Mouse (Mus musculus): ENCODE results near the gene Rtn4rl2. TPM values are rescaled to one million over a fixed set of nuclear protein-coding genes. Genes with fewer than 3 reads are reported as not detected.

Gene Rtn4rl2
- polyA plus RNA-seq, 1 experiment from 2014 or later, result 1.1 TPM

GRCm38 (mm10) chr2:84827283-84827920 lies 59.1 kb downstream of the Rtn4rl2 start:
- peak overlapping the region; percentile 40; the same call in 1 of the 2 replicates for H3K27ac ChIP-seq
- peak overlapping the region; percentile 98 for H3K4me2 ChIP-seq (ENCODE audit: low read length)
- peak overlapping the region; percentile 81 for H3K4me3 ChIP-seq (replicated peaks; ENCODE audit: low read depth, low read length)
- peaks cover 7% of the 10 kb centered on the region; the same call in 1 of the 2 replicates for H3K4me1 ChIP-seq (replicated peaks; ENCODE audit: insufficient read depth, low read length)
- H3K9ac ChIP-seq (ENCODE audit: low read depth, low read length), result peak overlapping the region; percentile 80
- no peaks in the 10 kb centered on the region for H3K9me3 ChIP-seq (replicated peaks; ENCODE audit: low read length)
- 0 out of 2 replicates have a peak, but pooled peaks cover 6% of the 10 kb centered on the region for H3K36me3 ChIP-seq (ENCODE audit: insufficient read depth, low read length)
- DNase-seq (ENCODE audit: low spot score), result peak; percentile 25
- no peaks in the 10 kb centered on the region for H3K27me3 ChIP-seq (ENCODE audit: insufficient read depth, low read length)
- peak; percentile 15; the same call in 1 of the 2 replicates for ATAC-seq (replicated peaks; ENCODE audit: low FRiP score, low read depth)
- TF ChIP-seq CTCF (IDR thresholded peaks at IDR 0.05; ENCODE audit: low read depth), result no peak
- under 1% methylated on average over 29 of the region's 29 CpGs for WGBS

DNA sequence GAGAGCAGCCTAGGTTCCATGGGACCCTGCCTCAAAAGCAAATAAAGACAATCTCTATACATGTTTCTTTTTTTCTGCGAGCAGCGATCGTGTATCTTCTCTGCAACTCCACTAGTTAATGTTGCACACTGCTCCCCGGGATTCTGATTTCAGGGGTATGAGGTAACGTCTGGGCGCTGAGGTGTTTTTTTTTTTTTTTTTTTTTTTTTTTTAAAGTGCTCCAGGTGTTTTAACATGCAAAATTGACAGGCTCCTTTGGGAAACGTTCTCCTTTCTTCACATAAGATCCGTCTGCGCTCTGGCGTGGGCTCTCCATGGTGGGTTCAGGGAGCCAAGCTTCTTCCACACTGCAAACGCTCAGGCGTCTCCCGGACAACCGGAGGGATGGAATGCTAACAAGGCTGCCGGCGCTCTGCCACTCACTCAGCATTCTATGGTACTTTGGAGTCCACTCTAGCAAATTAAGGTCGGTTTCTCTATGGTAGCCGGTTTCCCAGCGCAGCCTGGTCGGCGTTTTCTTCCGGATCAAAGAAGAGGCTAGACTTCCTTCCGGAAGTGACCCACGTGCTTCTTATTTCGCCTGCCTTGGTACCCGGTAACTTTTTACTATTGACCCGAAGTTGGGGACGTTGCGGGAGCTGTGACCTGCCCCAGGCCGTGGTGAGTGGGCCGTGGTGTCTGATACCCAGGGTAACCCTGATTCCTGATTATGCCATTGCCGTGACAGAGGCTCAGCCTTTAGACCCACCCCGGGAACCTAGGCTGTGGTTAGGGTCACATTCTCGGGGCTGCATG lies 59.8 kb downstream of the Rtn4rl2 start, which contains the start of gene Timm10:
Timm10 (plus strand) TSS at position 510 of the 795 bp plus-strand sequence.
- H3K9ac ChIP-seq (ENCODE audit: low read depth, low read length), result peak within 1 kb of the TSS; percentile 80
- H3K9me3 ChIP-seq (replicated peaks; ENCODE audit: low read length), result no peaks in the 10 kb centered on the region
- H3K4me1 ChIP-seq (replicated peaks; ENCODE audit: insufficient read depth, low read length), result peaks cover 7% of the 10 kb centered on the region; the same call in 1 of the 2 replicates
- peak within 1 kb of the TSS; percentile 81 for H3K4me3 ChIP-seq (replicated peaks; ENCODE audit: low read depth, low read length)
- TF ChIP-seq CTCF (IDR thresholded peaks at IDR 0.05; ENCODE audit: low read depth), result no peak
- H3K27ac ChIP-seq, result peak within 1 kb of the TSS; percentile 40; the same call in 1 of the 2 replicates
- WGBS, result under 1% methylated on average over 34 of the region's 34 CpGs
- 0 out of 2 replicates have a peak, but pooled peaks cover 6% of the 10 kb centered on the region for H3K36me3 ChIP-seq (ENCODE audit: insufficient read depth, low read length)
- peak; percentile 98 for DNase-seq (ENCODE audit: low spot score)
- no peaks in the 10 kb centered on the region for H3K27me3 ChIP-seq (ENCODE audit: insufficient read depth, low read length)
- peak within 1 kb of the TSS; percentile 98 for H3K4me2 ChIP-seq (ENCODE audit: low read length)
- peak; percentile 86 for ATAC-seq (replicated peaks; ENCODE audit: low FRiP score, low read depth)

DNA sequence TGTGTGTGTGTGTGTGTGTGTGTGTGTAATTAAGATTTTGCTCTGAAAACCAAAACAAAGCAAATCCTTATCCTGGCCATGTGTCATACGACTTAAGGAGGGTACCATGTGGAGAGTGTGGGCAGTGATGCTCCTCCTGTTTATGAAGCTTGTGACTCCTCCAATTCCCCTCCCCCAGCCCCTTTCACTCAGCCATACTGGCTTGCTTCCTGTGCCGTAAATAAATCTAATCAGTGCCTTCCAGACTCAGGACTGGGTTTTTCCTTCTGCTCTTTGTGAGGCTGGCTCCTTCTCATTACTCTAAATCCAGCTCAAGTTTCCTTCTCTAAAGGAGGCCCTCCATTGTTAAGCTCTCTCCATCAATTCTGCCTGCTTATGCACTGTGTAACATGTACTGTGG lies 63.3 kb downstream of the Rtn4rl2 start:
- Histone ChIP-seq H3K9me3 (replicated peaks; ENCODE audit: low read length) (no peaks in the 10 kb centered on the region), H3K27ac (no peak overlapping the region), H3K4me3 (replicated peaks; ENCODE audit: low read depth, low read length) (no peak overlapping the region), H3K27me3 (ENCODE audit: insufficient read depth, low read length) (no peaks in the 10 kb centered on the region), H3K36me3 (ENCODE audit: insufficient read depth, low read length) (no peaks in the 10 kb centered on the region), H3K4me1 (replicated peaks; ENCODE audit: insufficient read depth, low read length) (peaks cover 7% of the 10 kb centered on the region; the same call in 1 of the 2 replicates), H3K9ac (ENCODE audit: low read depth, low read length) (no peak overlapping the region), H3K4me2 (ENCODE audit: low read length) (no peak overlapping the region)
- DNase-seq (ENCODE audit: low spot score) (peak; percentile 47), ATAC-seq (replicated peaks; ENCODE audit: low FRiP score, low read depth) (no peak)
- no peak for TF ChIP-seq CTCF (IDR thresholded peaks at IDR 0.05; ENCODE audit: low read depth)
- 7% methylated on average over 2 of the region's 2 CpGs for WGBS

DNA sequence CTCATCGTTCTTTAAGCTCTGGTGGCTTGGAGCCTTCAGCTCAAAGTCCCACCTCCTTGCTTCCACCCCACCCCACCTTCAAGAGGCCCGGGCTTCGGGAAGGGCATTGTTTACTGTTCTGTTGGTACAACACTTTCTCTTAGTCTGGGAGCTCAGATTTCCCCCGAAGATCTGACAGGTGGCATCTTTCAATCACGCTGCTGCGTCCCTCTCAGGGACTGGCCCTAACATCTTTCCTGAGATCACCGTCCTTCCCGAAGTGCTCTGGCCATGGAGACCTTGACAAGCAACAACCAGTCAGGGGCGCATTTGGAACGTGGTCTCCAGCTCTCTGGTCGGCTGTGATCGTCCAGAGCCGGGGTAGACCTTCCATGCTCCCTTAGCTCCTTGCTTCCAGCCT lies 64.0 kb downstream of the Rtn4rl2 start, which contains the start of gene Smtnl1:
Smtnl1 (minus strand) TSS at position 101 of the 400 bp plus-strand sequence.
- Histone ChIP-seq H3K4me1 (replicated peaks; ENCODE audit: insufficient read depth, low read length) (peaks cover 4% of the 10 kb centered on the region; the same call in 1 of the 2 replicates), H3K4me3 (replicated peaks; ENCODE audit: low read depth, low read length) (no peak within 1 kb of the TSS), H3K9me3 (replicated peaks; ENCODE audit: low read length) (no peaks in the 10 kb centered on the region), H3K36me3 (ENCODE audit: insufficient read depth, low read length) (no peaks in the 10 kb centered on the region), H3K27ac (no peak within 1 kb of the TSS), H3K4me2 (ENCODE audit: low read length) (no peak within 1 kb of the TSS), H3K9ac (ENCODE audit: low read depth, low read length) (no peak within 1 kb of the TSS), H3K27me3 (ENCODE audit: insufficient read depth, low read length) (no peaks in the 10 kb centered on the region)
- 43% methylated on average over 13 of the region's 13 CpGs for WGBS
- no peak for TF ChIP-seq CTCF (IDR thresholded peaks at IDR 0.05; ENCODE audit: low read depth)
- DNase-seq (ENCODE audit: low spot score), result no peak
- ATAC-seq (replicated peaks; ENCODE audit: low FRiP score, low read depth), result no peak

Small RNA genes within 50 kb of the gene (microRNA-seq; reads per million reads assigned to microRNA genes)
- gene Gm24332, result not detected

Other genes with a start within 250 kb of the Rtn4rl2 start
- 35.0 and 37.4 TPM in 2 replicates for gene Ctnnd1, start 235.9 kb downstream of the Rtn4rl2 start, polyA plus RNA-seq (2015; fragmentation: Nextera tagmentation; extraction: Ambion mirVana)
- gene Btbd18, start 227.6 kb downstream of the Rtn4rl2 start, polyA plus RNA-seq (2015; fragmentation: Nextera tagmentation; extraction: Ambion mirVana), result 0.09 and 0.18 TPM in 2 replicates
- gene Selenoh, start 215.9 kb downstream of the Rtn4rl2 start, polyA plus RNA-seq (2015; fragmentation: Nextera tagmentation; extraction: Ambion mirVana), result 243 and 244 TPM in 2 replicates
- gene Gm28635, start 208.7 kb downstream of the Rtn4rl2 start, polyA plus RNA-seq (2015; fragmentation: Nextera tagmentation; extraction: Ambion mirVana), result not detected in 2 replicates
- gene Med19, start 208.3 kb downstream of the Rtn4rl2 start, polyA plus RNA-seq (2015; fragmentation: Nextera tagmentation; extraction: Ambion mirVana), result 33.3 and 34.6 TPM in 2 replicates
- gene Tmx2, start 207.6 kb downstream of the Rtn4rl2 start, polyA plus RNA-seq (2015; fragmentation: Nextera tagmentation; extraction: Ambion mirVana), result 189 and 199 TPM in 2 replicates
- gene Zdhhc5, start 171.5 kb downstream of the Rtn4rl2 start, polyA plus RNA-seq (2015; fragmentation: Nextera tagmentation; extraction: Ambion mirVana), result 25.9 and 29.2 TPM in 2 replicates
- 24.5 and 26.0 TPM in 2 replicates for gene Clp1, start 159.4 kb downstream of the Rtn4rl2 start, polyA plus RNA-seq (2015; fragmentation: Nextera tagmentation; extraction: Ambion mirVana)
- gene Ypel4, start 152.7 kb downstream of the Rtn4rl2 start, polyA plus RNA-seq (2015; fragmentation: Nextera tagmentation; extraction: Ambion mirVana), result 4.1 TPM in 2 replicates
- gene Gm19426, start 143.1 kb downstream of the Rtn4rl2 start, polyA plus RNA-seq (2015; fragmentation: Nextera tagmentation; extraction: Ambion mirVana), result 8.7 and 9.3 TPM in 2 replicates
- gene Serping1, start 111.3 kb downstream of the Rtn4rl2 start, polyA plus RNA-seq (2015; fragmentation: Nextera tagmentation; extraction: Ambion mirVana), result 140 and 156 TPM in 2 replicates
- gene Ube2l6, start 87.9 kb downstream of the Rtn4rl2 start, polyA plus RNA-seq (2015; fragmentation: Nextera tagmentation; extraction: Ambion mirVana), result 30.5 and 33.9 TPM in 2 replicates
- gene Smtnl1, start 64.1 kb downstream of the Rtn4rl2 start, polyA plus RNA-seq (2015; fragmentation: Nextera tagmentation; extraction: Ambion mirVana), result 0.36 and 0.37 TPM in 2 replicates
- 63.6 and 71.1 TPM in 2 replicates for gene Timm10, start 59.7 kb downstream of the Rtn4rl2 start, polyA plus RNA-seq (2015; fragmentation: Nextera tagmentation; extraction: Ambion mirVana)
- 8.3 and 8.5 TPM in 2 replicates for gene Slc43a1, start 47.9 kb downstream of the Rtn4rl2 start, polyA plus RNA-seq (2015; fragmentation: Nextera tagmentation; extraction: Ambion mirVana)
- 36.7 and 41.4 TPM in 2 replicates for gene Slc43a3, start 49.9 kb upstream of the Rtn4rl2 start, polyA plus RNA-seq (2015; fragmentation: Nextera tagmentation; extraction: Ambion mirVana)
- gene Prg2, start 93.8 kb upstream of the Rtn4rl2 start, polyA plus RNA-seq (2015; fragmentation: Nextera tagmentation; extraction: Ambion mirVana), result not detected in 2 replicates
- gene Prg3, start 101.5 kb upstream of the Rtn4rl2 start, polyA plus RNA-seq (2015; fragmentation: Nextera tagmentation; extraction: Ambion mirVana), result not detected in 2 replicates
- 167 and 194 TPM in 2 replicates for gene Ssrp1, start 150.5 kb upstream of the Rtn4rl2 start, polyA plus RNA-seq (2015; fragmentation: Nextera tagmentation; extraction: Ambion mirVana)
- gene P2rx3, start 150.8 kb upstream of the Rtn4rl2 start, polyA plus RNA-seq (2015; fragmentation: Nextera tagmentation; extraction: Ambion mirVana), result 0.14 and 0.40 TPM in 2 replicates
- gene Tnks1bp1, start 161.3 kb upstream of the Rtn4rl2 start, polyA plus RNA-seq (2015; fragmentation: Nextera tagmentation; extraction: Ambion mirVana), result 21.8 and 27.9 TPM in 2 replicates
- 77.7 and 81.3 TPM in 2 replicates for gene Aplnr, start 249.5 kb upstream of the Rtn4rl2 start, polyA plus RNA-seq (2015; fragmentation: Nextera tagmentation; extraction: Ambion mirVana)

Measured in kidney, postnatal 0 days (tissue).